Mouse (Mus musculus) midbrain, embryonic 16.5 days (tissue): ENCODE measurements around the gene Tnr. TPM values are rescaled to one million over a fixed set of nuclear protein-coding genes. Genes with fewer than 3 reads are reported as not detected.
A peak's percentile ranks its signal among the peaks of the same experiment; 100 is the strongest.

Source experiments
- ATAC-seq: fragments of 200-750 bp; cut with Nextera tagmentation; 2 replicates; pipeline ENCODE4 v1.8.0; 2017; ENCODE audit warnings: moderate TSS enrichment
- H3K27ac ChIP-seq: fragments of 300-500 bp; sonication (generic); 2 replicates; pipeline ENCODE4 v1.5.1; 2014; ENCODE audit warnings: mild to moderate bottlenecking, low read length, mixed read lengths
- H3K27me3 ChIP-seq: fragments of 300-500 bp; sonication (generic); 2 replicates; pipeline ENCODE4 v1.6.1; 2014; ENCODE audit warnings: low read depth, low read length, mixed read lengths; ENCODE audit not compliant: control insufficient read depth, insufficient read depth
- H3K36me3 ChIP-seq: fragments of 300-500 bp; sonication (generic); 2 replicates; pipeline ENCODE4 v1.6.1; 2014; ENCODE audit warnings: mild to moderate bottlenecking, low read length, moderate library complexity, mixed read lengths; ENCODE audit not compliant: control insufficient read depth, insufficient read depth
- H3K4me1 ChIP-seq: fragments of 300-500 bp; sonication (generic); 2 replicates; pipeline ENCODE4 v1.6.1; 2014; ENCODE audit warnings: mild to moderate bottlenecking, low read length, mixed read lengths; ENCODE audit not compliant: control insufficient read depth, insufficient read depth
- H3K4me2 ChIP-seq: fragments of 300-500 bp; sonication (generic); 2 replicates; pipeline ENCODE4 v1.6.1; 2014; ENCODE audit warnings: mild to moderate bottlenecking, low read length, mixed read lengths
- H3K4me3 ChIP-seq: fragments of 300-500 bp; sonication (generic); 2 replicates; pipeline ENCODE4 v1.5.1; 2014; ENCODE audit warnings: low read depth, mild to moderate bottlenecking, low read length, moderate library complexity, mixed read lengths
- H3K9ac ChIP-seq: fragments of 300-500 bp; sonication (generic); 2 replicates; pipeline ENCODE4 v1.6.1; 2014; ENCODE audit warnings: low read depth, low read length, mixed read lengths
- H3K9me3 ChIP-seq: fragments of 300-500 bp; sonication (generic); replicated peaks from 2 replicates; pipeline ENCODE4 v1.6.1; 2014; ENCODE audit warnings: mild to moderate bottlenecking, low read length, mixed read lengths; ENCODE audit not compliant: control insufficient read depth, poor library complexity, severe bottlenecking
- WGBS: fragments of 180-500 bp; shearing (Covaris S2); extraction: QIAGEN DNeasy Blood & Tissue Kit; methylation state at CpG from one replicate; pipeline ENCODE4 v1.1.7; 2014; 5-methylcytosine and 5-hydroxymethylcytosine counted together
- polyA plus RNA-seq: library from polyadenylated mRNA; unstranded; fragments of >200 nt; fragmentation: Nextera tagmentation; extraction: Ambion mirVana; gene quantifications from 2 replicates; pipeline ENCODE4 v1.2.1, GENCODE M21; 2015

Gene Tnr
- polyA plus RNA-seq, 1 experiment from 2014 or later: 5.4 TPM

DNA sequence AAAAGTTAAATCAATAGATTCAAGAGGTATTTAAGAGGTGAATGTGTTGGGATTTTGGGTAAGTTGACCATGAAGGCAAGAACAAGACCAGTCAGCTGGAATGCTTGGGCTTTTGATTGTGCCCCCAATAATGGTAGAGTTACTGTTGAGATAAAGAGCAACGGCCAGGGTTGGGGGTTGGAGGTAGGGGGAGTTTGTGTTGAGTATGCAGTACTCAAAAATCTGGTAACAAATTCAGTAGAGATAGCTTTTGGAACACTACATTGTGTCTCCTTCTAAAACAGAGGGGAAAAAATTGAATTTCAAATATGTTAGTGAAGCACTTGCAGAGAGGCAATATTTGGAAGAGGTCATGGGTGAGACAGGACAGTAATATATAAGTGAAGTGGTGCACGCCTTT, 49.5 kb downstream of the Tnr start:
- Histone ChIP-seq H3K27ac (no peak overlapping the region), H3K27me3 (no peaks in the 10 kb centered on the region), H3K36me3 (no peaks in the 10 kb centered on the region), H3K4me3 (no peak overlapping the region), H3K4me1 (peaks cover 12% of the 10 kb centered on the region), H3K9me3 (no peaks in the 10 kb centered on the region), H3K9ac (no peak overlapping the region), H3K4me2 (no peak overlapping the region)
- 83% methylated on average over 2 of the region's 2 CpGs for WGBS
- ATAC-seq: no peak

DNA sequence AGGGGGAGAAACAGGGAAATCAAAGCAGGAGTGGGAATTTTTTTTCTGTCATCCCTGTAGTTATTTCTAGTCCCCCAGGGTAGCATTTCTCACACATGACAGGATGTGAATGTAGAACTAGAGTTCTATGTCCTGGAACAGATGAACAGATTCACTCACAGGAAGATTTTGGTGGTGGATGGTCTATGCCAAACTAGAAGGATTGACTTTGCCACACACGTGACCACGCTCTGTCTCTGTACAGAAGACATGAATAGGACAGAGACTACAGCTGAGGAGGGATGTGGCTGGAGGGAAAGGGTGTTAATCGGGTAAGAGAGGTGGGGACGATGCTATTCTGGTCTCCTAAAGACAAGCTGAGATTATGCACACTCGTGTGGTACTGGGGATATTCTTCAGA, 51.1 kb downstream of the Tnr start:
- no peak overlapping the region for H3K9ac ChIP-seq
- H3K27ac ChIP-seq: no peak overlapping the region
- H3K36me3 ChIP-seq: no peaks in the 10 kb centered on the region
- peaks cover 16% of the 10 kb centered on the region for H3K4me1 ChIP-seq
- no peak overlapping the region for H3K4me2 ChIP-seq
- H3K27me3 ChIP-seq: no peaks in the 10 kb centered on the region
- H3K9me3 ChIP-seq: no peaks in the 10 kb centered on the region
- no peak overlapping the region for H3K4me3 ChIP-seq
- 86% methylated on average over 5 of the region's 5 CpGs for WGBS
- no peak for ATAC-seq

DNA sequence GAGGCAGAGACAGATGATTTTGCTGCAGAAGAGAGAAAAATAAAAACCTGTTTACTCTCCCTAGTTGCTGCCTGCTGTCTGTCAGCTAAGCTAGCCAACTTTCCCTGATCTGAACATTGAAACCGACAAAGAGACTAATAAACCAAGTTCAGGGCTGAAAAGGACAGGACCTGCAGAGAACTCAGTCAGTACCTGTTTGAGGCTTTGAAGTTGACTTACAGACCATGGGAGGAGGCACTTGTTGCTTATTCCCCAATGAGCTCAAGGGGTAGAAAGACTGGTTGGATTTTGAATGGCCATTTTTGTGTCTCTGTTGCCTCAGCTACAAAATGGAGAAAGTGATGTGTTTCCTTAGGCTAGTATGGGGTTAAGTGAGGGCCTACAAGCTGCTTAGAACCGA, 52.7 kb downstream of the Tnr start:
- H3K27ac ChIP-seq: no peak overlapping the region
- 0 out of 2 replicates have a peak, but pooled peaks cover 4% of the 10 kb centered on the region for H3K4me1 ChIP-seq
- H3K36me3 ChIP-seq: no peaks in the 10 kb centered on the region
- H3K9me3 ChIP-seq: no peaks in the 10 kb centered on the region
- 79% methylated on average over 2 of the region's 2 CpGs for WGBS
- H3K9ac ChIP-seq: no peak overlapping the region
- ATAC-seq: no peak
- no peak overlapping the region for H3K4me2 ChIP-seq
- no peaks in the 10 kb centered on the region for H3K27me3 ChIP-seq
- no peak overlapping the region for H3K4me3 ChIP-seq

DNA sequence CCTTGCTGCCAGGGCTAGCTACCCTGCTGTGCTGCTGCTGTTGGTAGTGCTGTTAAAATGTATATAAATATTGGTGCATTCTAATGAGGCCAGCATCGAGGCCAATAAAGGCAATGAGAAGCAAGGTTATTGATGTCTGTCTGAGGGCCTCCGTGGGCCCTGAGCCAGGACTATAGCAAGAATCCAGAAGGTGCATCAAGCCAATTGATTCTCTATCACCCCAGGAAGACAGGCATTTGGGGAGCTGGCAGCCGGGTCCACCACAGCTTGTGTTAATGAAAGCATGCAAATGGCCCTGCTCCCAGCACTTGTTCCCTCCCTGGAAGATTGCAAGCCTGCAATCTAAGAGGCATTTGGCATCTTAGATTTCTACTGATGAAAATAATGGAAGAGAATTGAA, 54.8 kb downstream of the Tnr start:
- H3K4me3 ChIP-seq: no peak overlapping the region
- no peak overlapping the region for H3K9ac ChIP-seq
- no peak for ATAC-seq
- no peaks in the 10 kb centered on the region for H3K9me3 ChIP-seq
- 31% methylated on average over 3 of the region's 3 CpGs for WGBS
- H3K4me2 ChIP-seq: no peak overlapping the region
- H3K4me1 ChIP-seq: 0 out of 2 replicates have a peak, but pooled peaks cover 4% of the 10 kb centered on the region
- no peaks in the 10 kb centered on the region for H3K36me3 ChIP-seq
- H3K27me3 ChIP-seq: no peaks in the 10 kb centered on the region
- H3K27ac ChIP-seq: no peak overlapping the region

DNA sequence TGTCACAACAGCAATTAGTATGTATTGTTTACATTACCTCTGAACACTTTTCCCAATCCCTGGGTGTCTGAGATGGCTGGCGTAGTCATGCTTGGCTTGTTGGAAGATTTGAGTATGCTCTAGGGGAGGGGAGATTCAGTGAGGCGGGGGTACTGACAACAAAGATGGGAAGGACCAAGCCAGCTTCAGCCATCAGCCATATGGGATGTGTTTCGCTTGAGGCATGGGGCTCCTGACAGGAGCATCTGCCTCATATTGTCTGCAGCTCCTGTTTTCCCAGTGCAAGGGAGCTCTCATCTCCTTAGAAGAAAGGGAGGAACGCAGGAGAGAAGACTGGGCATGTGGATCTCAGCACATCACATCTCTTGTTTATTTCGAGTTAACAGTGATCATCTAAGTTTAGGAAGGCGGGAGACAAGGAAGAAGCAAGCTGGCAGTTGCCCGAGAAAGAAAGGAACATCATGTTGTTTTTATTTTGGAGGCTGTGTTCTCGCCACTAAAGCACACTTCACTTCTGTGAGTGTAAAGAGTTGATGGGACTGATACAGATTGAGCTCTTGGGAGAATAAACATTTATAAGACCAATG, 56.9 kb downstream of the Tnr start:
- H3K27me3 ChIP-seq: no peaks in the 10 kb centered on the region
- H3K4me2 ChIP-seq: no peak overlapping the region
- no peak overlapping the region for H3K4me3 ChIP-seq
- 83% methylated on average over 8 of the region's 8 CpGs for WGBS
- H3K9me3 ChIP-seq: no peaks in the 10 kb centered on the region
- 0 out of 2 replicates have a peak, but pooled peaks cover 4% of the 10 kb centered on the region for H3K4me1 ChIP-seq
- no peak overlapping the region for H3K9ac ChIP-seq
- H3K36me3 ChIP-seq: no peaks in the 10 kb centered on the region
- no peak overlapping the region for H3K27ac ChIP-seq
- no peak for ATAC-seq

DNA sequence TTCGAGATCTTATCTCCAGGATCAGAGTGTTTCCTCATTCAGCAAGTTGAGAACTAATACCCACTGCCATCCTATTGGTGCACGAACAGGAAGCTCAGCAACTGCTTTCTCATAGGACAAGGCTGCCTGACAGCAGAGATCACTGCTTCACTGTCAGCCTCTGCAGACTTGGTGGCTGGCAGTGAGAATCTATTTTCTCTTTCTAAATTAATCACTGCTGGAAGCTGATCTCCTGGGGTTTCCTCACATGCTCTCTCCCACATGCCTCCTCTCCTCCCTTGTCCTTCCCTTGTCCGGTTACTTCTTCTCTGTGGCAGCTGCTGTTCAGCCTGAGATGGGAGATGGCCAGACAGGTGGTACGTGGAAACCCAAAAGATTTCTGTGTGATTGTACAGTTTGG, 60.3 kb downstream of the Tnr start:
- Histone ChIP-seq H3K27me3 (no peaks in the 10 kb centered on the region), H3K36me3 (no peaks in the 10 kb centered on the region), H3K27ac (no peak overlapping the region), H3K9me3 (no peaks in the 10 kb centered on the region), H3K4me3 (no peak overlapping the region), H3K4me1 (no peaks in the 10 kb centered on the region), H3K4me2 (no peak overlapping the region), H3K9ac (no peak overlapping the region)
- 70% methylated on average over 4 of the region's 4 CpGs for WGBS
- no peak for ATAC-seq

GRCm38 (mm10) chr1:159588741-159589140, 65.2 kb downstream of the Tnr start:
- 59% methylated on average over 2 of the region's 2 CpGs for WGBS
- Histone ChIP-seq H3K9ac (no peak overlapping the region), H3K36me3 (no peaks in the 10 kb centered on the region), H3K27ac (no peak overlapping the region), H3K4me2 (no peak overlapping the region), H3K4me1 (no peaks in the 10 kb centered on the region), H3K9me3 (no peaks in the 10 kb centered on the region), H3K4me3 (no peak overlapping the region), H3K27me3 (no peaks in the 10 kb centered on the region)
- no peak for ATAC-seq

DNA sequence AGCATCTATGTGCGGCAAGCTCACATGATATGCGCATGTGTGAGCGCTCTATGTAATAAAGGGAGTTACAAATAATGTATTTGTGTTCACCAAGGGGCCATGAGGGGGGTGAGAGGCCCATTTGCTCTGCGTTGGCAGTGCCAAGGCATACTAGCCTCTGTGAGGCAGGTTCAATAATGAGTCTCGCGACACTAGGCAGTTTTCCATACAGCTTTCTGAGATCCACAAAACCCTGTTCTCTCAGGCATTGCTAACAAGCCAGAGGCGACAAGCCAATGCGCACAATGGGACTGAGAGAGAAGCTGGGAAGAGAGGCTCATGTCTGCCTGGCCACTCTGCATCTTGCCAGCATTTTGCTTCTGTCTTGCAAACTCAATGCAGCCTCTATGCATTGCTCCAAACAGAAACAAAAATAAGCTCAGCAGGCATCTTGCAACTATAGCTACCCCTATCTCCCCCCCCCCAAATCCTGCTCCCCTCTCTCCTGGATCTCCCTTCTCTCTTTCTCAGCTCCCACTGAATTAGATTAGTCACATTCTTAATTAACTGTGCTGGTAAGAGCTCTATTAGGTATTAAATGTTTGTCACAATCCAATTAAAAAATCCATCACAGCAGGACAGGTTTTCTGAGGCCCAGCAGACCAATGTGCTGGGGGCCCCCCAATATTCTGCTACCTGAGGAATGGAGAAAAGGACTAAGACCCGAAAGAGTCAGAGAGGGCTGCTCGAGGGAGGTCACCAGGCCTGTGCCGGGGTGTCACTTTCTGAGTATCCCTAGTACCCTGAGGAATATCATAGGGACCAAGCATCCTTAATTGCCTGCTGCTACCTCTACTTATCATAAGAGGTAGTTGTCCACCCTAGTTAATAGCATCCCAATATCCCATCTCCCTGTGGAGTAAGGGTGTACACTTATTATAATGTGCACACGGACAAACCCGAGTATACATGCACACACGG, 70.8 kb downstream of the Tnr start:
- no peak overlapping the region; the same call in 1 of the 2 replicates for H3K9ac ChIP-seq
- no peaks in the 10 kb centered on the region for H3K9me3 ChIP-seq
- H3K4me1 ChIP-seq: peaks cover 7% of the 10 kb centered on the region; the same call in 1 of the 2 replicates
- no peak overlapping the region for H3K4me2 ChIP-seq
- H3K4me3 ChIP-seq: no peak overlapping the region
- no peaks in the 10 kb centered on the region for H3K27me3 ChIP-seq
- no peaks in the 10 kb centered on the region for H3K36me3 ChIP-seq
- ATAC-seq: peak; percentile 81
- H3K27ac ChIP-seq: peak overlapping the region; percentile 58
- WGBS: 49% methylated on average over 14 of the region's 14 CpGs

GRCm38 (mm10) chr1:159595729-159596128, 72.2 kb downstream of the Tnr start:
- 91% methylated on average over 3 of the region's 3 CpGs for WGBS
- Histone ChIP-seq H3K27ac (no peak overlapping the region), H3K9ac (no peak overlapping the region), H3K4me3 (no peak overlapping the region), H3K27me3 (no peaks in the 10 kb centered on the region), H3K4me2 (no peak overlapping the region), H3K36me3 (no peaks in the 10 kb centered on the region), H3K9me3 (no peaks in the 10 kb centered on the region), H3K4me1 (peaks cover 7% of the 10 kb centered on the region; the same call in 1 of the 2 replicates)
- ATAC-seq: no peak
